Mouse (Mus musculus) midbrain, embryonic 10.5 days (tissue): Measurements from ENCODE around the gene Sowahc. TPM values are rescaled to one million over a fixed set of nuclear protein-coding genes. Genes with fewer than 3 reads are reported as not detected.

ENCODE experiments used
- DNase-seq: peaks from one replicate; pipeline ENCODE4 v3.0.0-alpha.2; 2017; ENCODE audit warnings: low spot score
- H3K27ac ChIP-seq: fragments of 300-500 bp; sonication (generic); replicated peaks from 2 replicates; pipeline ENCODE4 v1.5.1; 2016; ENCODE audit warnings: mild to moderate bottlenecking
- H3K27me3 ChIP-seq: fragments of 300-500 bp; sonication (generic); 2 replicates; pipeline ENCODE4 v1.6.1; 2016; ENCODE audit warnings: low read depth, mild to moderate bottlenecking; ENCODE audit not compliant: poor library complexity, severe bottlenecking
- H3K36me3 ChIP-seq: fragments of 300-500 bp; sonication (generic); 2 replicates; pipeline ENCODE4 v1.6.1; 2016; ENCODE audit warnings: mild to moderate bottlenecking, moderate library complexity
- H3K4me1 ChIP-seq: fragments of 300-500 bp; sonication (generic); 2 replicates; pipeline ENCODE4 v1.6.1; 2016
- H3K4me3 ChIP-seq: fragments of 300-500 bp; sonication (generic); 2 replicates; pipeline ENCODE4 v1.5.1; 2016; ENCODE audit warnings: mild to moderate bottlenecking, moderate library complexity
- H3K9me3 ChIP-seq: fragments of 300-500 bp; sonication (generic); replicated peaks from 2 replicates; pipeline ENCODE4 v1.6.1; 2016; ENCODE audit warnings: mild to moderate bottlenecking
- WGBS: fragments of 180-500 bp; shearing (Covaris S2); methylation state at CpG from one replicate; pipeline ENCODE4 v1.1.7; 2016; 5-methylcytosine and 5-hydroxymethylcytosine counted together
- polyA plus RNA-seq: library from polyadenylated mRNA; unstranded; fragments of >200 nt; fragmentation: Nextera tagmentation; extraction: Ambion mirVana; gene quantifications from 2 replicates; pipeline ENCODE4 v1.2.1, GENCODE M21; 2016

Sowahc gene
- polyA plus RNA-seq = 13.3 and 15.7 TPM in 2 replicates

DNA sequence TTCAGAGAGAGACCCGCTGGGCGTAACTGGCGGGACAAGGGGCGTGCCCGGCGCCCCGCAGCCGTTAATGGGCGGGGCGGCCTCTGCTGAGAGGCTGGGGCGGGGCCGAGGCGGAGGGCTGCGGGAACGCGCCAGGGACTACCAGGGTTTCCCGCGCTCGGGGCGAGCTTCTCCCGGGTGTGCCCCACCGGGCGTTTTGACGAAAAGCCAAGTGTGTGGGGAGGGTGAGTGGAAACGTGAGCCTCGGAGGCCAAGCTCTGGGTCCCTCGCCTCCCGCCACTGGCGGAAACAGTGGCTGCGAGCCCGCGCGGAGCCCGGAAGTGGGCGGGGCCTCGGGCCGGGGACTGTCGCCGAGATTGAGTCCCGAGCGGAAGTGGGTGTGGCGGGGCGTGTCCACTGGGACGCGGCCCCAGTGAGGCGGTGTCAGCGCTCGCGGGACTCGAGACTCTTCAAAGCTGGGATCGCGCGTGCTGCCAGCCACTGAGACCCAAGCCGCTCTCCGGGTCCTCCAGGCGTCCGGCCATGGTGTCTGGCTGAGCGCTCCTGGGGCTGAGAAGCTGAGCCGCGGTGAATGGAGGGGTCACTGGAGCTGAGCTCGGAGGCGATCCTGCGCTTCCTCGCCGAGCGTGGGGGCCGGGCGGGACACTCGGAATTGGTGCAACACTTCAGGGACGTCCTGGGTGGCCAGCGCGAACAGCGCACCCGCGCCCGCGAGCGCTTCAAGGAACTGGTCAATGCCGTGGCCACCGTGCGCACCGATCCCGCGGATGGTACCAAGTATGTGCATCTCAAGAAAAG, at the start of gene Sowahc, which contains the start of gene Sept10:
TSS of gene Sowahc (plus strand) at position 481 of the 798 bp plus-strand sequence.
TSS of gene Sept10 (minus strand) at position 375 of the 798 bp plus-strand sequence.
- Histone ChIP-seq H3K4me1 (peaks cover 46% of the 10 kb centered on the region), H3K9me3 (no peaks in the 10 kb centered on the region), H3K36me3 (peaks cover 4% of the 10 kb centered on the region), H3K27me3 (peaks cover 6% of the 10 kb centered on the region; the same call in 1 of the 2 replicates), H3K4me3 (peak within 1 kb of the TSS; percentile 88), H3K27ac (peak within 1 kb of the TSS; percentile 98)
- WGBS = under 1% methylated on average over 83 of the region's 84 CpGs
- peak; percentile 98 for DNase-seq

- DNase-seq = no peak
- WGBS = 94% methylated on average over 1 of the region's 1 CpGs
These were observed 49.2 kb upstream of the Sowahc start for GRCm38 (mm10) chr10:59172539-59172938.

GRCm38 (mm10) chr10:59179620-59180019, 42.1 kb upstream of the Sowahc start:
- H3K4me1 ChIP-seq = no peaks in the 10 kb centered on the region
- H3K36me3 ChIP-seq = peaks cover 32% of the 10 kb centered on the region
- DNase-seq = no peak
- 96% methylated on average over 3 of the region's 3 CpGs for WGBS
- no peak overlapping the region for H3K27ac ChIP-seq
- no peaks in the 10 kb centered on the region for H3K9me3 ChIP-seq
- no peaks in the 10 kb centered on the region for H3K27me3 ChIP-seq
- no peak overlapping the region for H3K4me3 ChIP-seq

More at GRCm38 (mm10) chr10:59172539-59172938, 49.2 kb upstream of the Sowahc start:
- no peak overlapping the region for H3K27ac ChIP-seq
- no peaks in the 10 kb centered on the region for H3K9me3 ChIP-seq
- no peaks in the 10 kb centered on the region for H3K4me1 ChIP-seq
- H3K27me3 ChIP-seq = no peaks in the 10 kb centered on the region
- no peak overlapping the region for H3K4me3 ChIP-seq
- H3K36me3 ChIP-seq = peaks cover 27% of the 10 kb centered on the region

- peaks cover 17% of the 10 kb centered on the region for H3K36me3 ChIP-seq
- H3K27me3 ChIP-seq = no peaks in the 10 kb centered on the region
- DNase-seq = no peak
- H3K4me3 ChIP-seq = no peak overlapping the region
- H3K4me1 ChIP-seq = no peaks in the 10 kb centered on the region
- H3K27ac ChIP-seq = no peak overlapping the region
- 84% methylated on average over 3 of the region's 3 CpGs for WGBS
- no peaks in the 10 kb centered on the region for H3K9me3 ChIP-seq
These were observed 39.4 kb upstream of the Sowahc start for GRCm38 (mm10) chr10:59182306-59182705.

GRCm38 (mm10) chr10:59194891-59195290, 26.9 kb upstream of the Sowahc start:
- peaks cover 13% of the 10 kb centered on the region for H3K36me3 ChIP-seq
- no peaks in the 10 kb centered on the region for H3K9me3 ChIP-seq
- no peaks in the 10 kb centered on the region for H3K27me3 ChIP-seq
- no peak overlapping the region for H3K27ac ChIP-seq
- WGBS = 79% methylated on average over 5 of the region's 5 CpGs
- peaks cover 13% of the 10 kb centered on the region; the same call in 1 of the 2 replicates for H3K4me1 ChIP-seq
- H3K4me3 ChIP-seq = no peak overlapping the region
- DNase-seq = no peak

- Histone ChIP-seq H3K4me3 (no peak overlapping the region), H3K27ac (no peak overlapping the region), H3K36me3 (no peaks in the 10 kb centered on the region), H3K9me3 (no peaks in the 10 kb centered on the region), H3K27me3 (no peaks in the 10 kb centered on the region), H3K4me1 (peaks cover 13% of the 10 kb centered on the region; the same call in 1 of the 2 replicates)
- WGBS = 87% methylated on average over 3 of the region's 3 CpGs
- no peak for DNase-seq
These were observed 25.0 kb upstream of the Sowahc start for GRCm38 (mm10) chr10:59196763-59197162.

GRCm38 (mm10) chr10:59200011-59200410, 21.7 kb upstream of the Sowahc start:
- H3K27ac ChIP-seq = no peak overlapping the region

GRCm38 (mm10) chr10:59220824-59221472, 805 bp upstream of the Sowahc start:
- H3K4me3 ChIP-seq = peak overlapping the region; percentile 88
- peak overlapping the region; percentile 98 for H3K27ac ChIP-seq
- peaks cover 6% of the 10 kb centered on the region; the same call in 1 of the 2 replicates for H3K27me3 ChIP-seq
- H3K36me3 ChIP-seq = peaks cover 3% of the 10 kb centered on the region
- peaks cover 46% of the 10 kb centered on the region for H3K4me1 ChIP-seq
- no peak for DNase-seq
- H3K9me3 ChIP-seq = no peaks in the 10 kb centered on the region
- 2% methylated on average over 39 of the region's 39 CpGs for WGBS

More at GRCm38 (mm10) chr10:59200011-59200410, 21.7 kb upstream of the Sowahc start:
- DNase-seq = no peak
- no peaks in the 10 kb centered on the region for H3K27me3 ChIP-seq
- H3K4me3 ChIP-seq = no peak overlapping the region
- peaks cover 6% of the 10 kb centered on the region; the same call in 1 of the 2 replicates for H3K36me3 ChIP-seq
- peaks cover 10% of the 10 kb centered on the region; the same call in 1 of the 2 replicates for H3K4me1 ChIP-seq
- no peaks in the 10 kb centered on the region for H3K9me3 ChIP-seq

- H3K4me1 ChIP-seq = peaks cover 46% of the 10 kb centered on the region
- WGBS = 4% methylated on average over 49 of the region's 49 CpGs
- H3K4me3 ChIP-seq = peak overlapping the region; percentile 88
- peaks cover 6% of the 10 kb centered on the region; the same call in 1 of the 2 replicates for H3K27me3 ChIP-seq
- no peaks in the 10 kb centered on the region for H3K9me3 ChIP-seq
- DNase-seq = peak; percentile 50
- peak overlapping the region; percentile 98 for H3K27ac ChIP-seq
- H3K36me3 ChIP-seq = peaks cover 10% of the 10 kb centered on the region
These were observed 733 bp downstream of the Sowahc start for GRCm38 (mm10) chr10:59222271-59223101.

GRCm38 (mm10) chr10:59223301-59223700, 1.5 kb downstream of the Sowahc start:
- H3K9me3 ChIP-seq = no peaks in the 10 kb centered on the region
- peak overlapping the region; percentile 88 for H3K4me3 ChIP-seq
- H3K27me3 ChIP-seq = peaks cover 6% of the 10 kb centered on the region; the same call in 1 of the 2 replicates
- H3K4me1 ChIP-seq = peaks cover 46% of the 10 kb centered on the region
- WGBS = 49% methylated on average over 14 of the region's 14 CpGs
- peaks cover 12% of the 10 kb centered on the region for H3K36me3 ChIP-seq
- H3K27ac ChIP-seq = no peak overlapping the region
- DNase-seq = no peak

DNA sequence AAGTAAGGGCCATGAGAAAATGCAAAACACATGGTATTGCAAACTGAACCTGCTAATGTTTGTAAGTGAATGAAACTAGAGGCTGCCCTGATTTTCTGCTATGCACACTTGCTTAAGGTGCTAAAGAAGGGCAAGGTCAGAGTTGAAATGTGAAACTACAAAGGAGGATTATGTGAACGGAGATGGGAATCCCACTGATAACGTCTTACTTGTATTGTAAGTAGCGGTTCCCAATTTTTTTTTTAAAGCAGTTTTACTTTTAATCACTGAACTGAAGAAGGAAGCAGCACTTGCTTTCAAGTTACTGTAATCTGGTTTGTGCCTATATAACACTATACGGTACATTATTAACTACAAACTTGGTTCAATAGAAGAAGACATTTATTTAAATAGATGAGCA, 2.1 kb downstream of the Sowahc start:
- peaks cover 45% of the 10 kb centered on the region for H3K4me1 ChIP-seq
- WGBS = 62% methylated on average over 4 of the region's 4 CpGs
- no peaks in the 10 kb centered on the region for H3K9me3 ChIP-seq
- peaks cover 16% of the 10 kb centered on the region for H3K36me3 ChIP-seq
- no peak for DNase-seq
- no peak overlapping the region for H3K27ac ChIP-seq
- peaks cover 6% of the 10 kb centered on the region; the same call in 1 of the 2 replicates for H3K27me3 ChIP-seq
- H3K4me3 ChIP-seq = peak overlapping the region; percentile 88

GRCm38 (mm10) chr10:59225137-59225536, 3.4 kb downstream of the Sowahc start:
- H3K4me1 ChIP-seq = peaks cover 32% of the 10 kb centered on the region
- peaks cover 6% of the 10 kb centered on the region; the same call in 1 of the 2 replicates for H3K27me3 ChIP-seq
- no peak overlapping the region for H3K27ac ChIP-seq
- H3K9me3 ChIP-seq = no peaks in the 10 kb centered on the region
- WGBS = 90% methylated on average over 2 of the region's 2 CpGs
- H3K36me3 ChIP-seq = peaks cover 17% of the 10 kb centered on the region
- H3K4me3 ChIP-seq = no peak overlapping the region
- DNase-seq = no peak
